Mouse (Mus musculus) ES-E14 (cell line): ENCODE data around the gene Nub1. TPM values are rescaled to one million over a fixed set of nuclear protein-coding genes. Genes with fewer than 3 reads are reported as not detected.
A peak's percentile ranks its signal among the peaks of the same experiment; 100 is the strongest.

Experiments used
- DNase-seq: peaks from one replicate; pipeline ENCODE4 v3.0.0-alpha.2; 2013; ENCODE audit warnings: low read depth, low spot score
- H3K27ac ChIP-seq: 2 replicates; pipeline ENCODE4 v1.5.1; 2012; ENCODE audit warnings: low read depth, mild to moderate bottlenecking, low read length, moderate library complexity, mixed read lengths; ENCODE audit not compliant: poor library complexity, insufficient read depth, severe bottlenecking
- H3K36me3 ChIP-seq: 2 replicates; pipeline ENCODE4 v1.6.1; 2012; ENCODE audit warnings: mild to moderate bottlenecking, low read length, moderate library complexity, mixed read lengths; ENCODE audit not compliant: control insufficient read depth, poor library complexity, insufficient read depth, severe bottlenecking
- H3K4me1 ChIP-seq, 2 experiments: fragments of 150-350 bp in 1 of 2; sonication (generic) in 1 of 2; 2 replicates each; pipeline ENCODE4 v1.6.1; 2012; ENCODE audit warnings: low read length in 2 of 2, mild to moderate bottlenecking in 1 of 2, mixed read lengths in 1 of 2; ENCODE audit not compliant: control insufficient read depth in 2 of 2, insufficient read depth in 2 of 2, poor library complexity in 1 of 2
- H3K4me3 ChIP-seq, 2 experiments: fragments of 150-350 bp in 1 of 2; sonication (generic) in 1 of 2; 2 replicates each; pipeline ENCODE4 v1.5.1; 2012; ENCODE audit warnings: low read length in 2 of 2, low read depth in 1 of 2, mild to moderate bottlenecking in 1 of 2, mixed read lengths in 1 of 2; ENCODE audit not compliant: insufficient read depth in 1 of 2, poor library complexity in 1 of 2, severe bottlenecking in 1 of 2
- H3K9ac ChIP-seq: 2 replicates; pipeline ENCODE4 v1.6.1; 2012; ENCODE audit warnings: low read depth, mild to moderate bottlenecking, low read length, mixed read lengths; ENCODE audit not compliant: poor library complexity, insufficient read depth, severe bottlenecking
- H3K9me3 ChIP-seq: fragments of 150-350 bp; sonication (generic); 2 replicates; pipeline ENCODE4 v1.6.1; 2012; ENCODE audit warnings: low read depth, mild to moderate bottlenecking, low read length; ENCODE audit not compliant: control insufficient read depth, insufficient read depth
- CHD2 ChIP-seq: IDR thresholded peaks from 2 replicates; pipeline ENCODE4 v1.6.1; 2014; ENCODE audit warnings: mild to moderate bottlenecking, low read depth, low read length, inconsistent platforms
- HCFC1 ChIP-seq: IDR thresholded peaks from 2 replicates; pipeline ENCODE4 v1.6.1; 2012; ENCODE audit warnings: low read length, inconsistent platforms, borderline replicate concordance; ENCODE audit not compliant: insufficient read depth
- MAFK ChIP-seq: IDR thresholded peaks from 2 replicates; pipeline ENCODE4 v1.6.1; 2014; ENCODE audit warnings: mild to moderate bottlenecking, low read depth, low read length, inconsistent platforms; ENCODE audit not compliant: insufficient read depth
- ZC3H11A ChIP-seq: IDR thresholded peaks from 2 replicates; pipeline ENCODE4 v1.6.1; 2012; ENCODE audit warnings: low read depth, mild to moderate bottlenecking, inconsistent platforms, low read length, borderline replicate concordance
- ZNF384 ChIP-seq: IDR thresholded peaks from 2 replicates; pipeline ENCODE4 v1.6.1; 2012; ENCODE audit warnings: low read depth, low read length, inconsistent platforms
- in situ Hi-C, 2 experiments: fragments of 600-800 bp; cut with MboI; formaldehyde crosslinking; loops; one replicate each; pipeline ENCODE4 v1.15.1; 2025; ENCODE audit warnings: low sequenced_read_pairs in 2 of 2, inconsistent platforms in 1 of 2; ENCODE audit not compliant: unreplicated experiment in 2 of 2
- total RNA-seq: library from RNA; depleted of rRNA; stranded (reverse); fragments of 300-350 nt; gene quantifications from 2 replicates; pipeline ENCODE4 v1.2.3, GENCODE M21; 2012

Nub1 gene
- total RNA-seq, 1 experiment: 47.7 TPM

DNA sequence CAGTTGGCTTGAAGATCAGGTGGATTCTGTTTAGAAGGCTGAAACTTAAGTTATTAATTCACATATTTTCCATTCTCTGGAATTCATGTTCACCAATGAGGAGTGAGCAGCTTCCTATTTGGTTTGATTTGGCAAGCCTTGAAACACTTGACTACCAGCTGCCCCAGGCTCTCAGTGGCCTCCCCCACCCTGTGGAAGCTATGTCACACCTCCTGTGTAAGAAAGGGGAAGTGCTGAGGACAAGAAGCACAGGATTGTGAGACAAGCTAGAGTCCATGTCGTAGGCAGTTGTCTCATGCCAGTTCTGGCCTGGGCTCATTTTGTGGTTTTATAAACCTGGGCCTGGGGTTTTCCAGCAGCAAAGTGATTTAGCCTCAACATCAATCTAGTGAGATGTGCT lies 2.4 kb downstream of the Nub1 start:
- no peak for DNase-seq
- no peaks in the 10 kb centered on the region for H3K9me3 ChIP-seq
- H3K36me3 ChIP-seq: peaks cover 18% of the 10 kb centered on the region
- H3K4me3 ChIP-seq: 0 out of 4 replicates have a peak overlapping the region, but pooled peaks of 1 of the 2 experiments have one; percentile 5
- H3K27ac ChIP-seq: no peak overlapping the region
- peaks cover 0 to 2% of the 10 kb centered on the region in 2 experiments; a peak in 3 of 4 replicates for H3K4me1 ChIP-seq
- no peak overlapping the region for H3K9ac ChIP-seq
- TF ChIP-seq ZC3H11A: no peak
- TF ChIP-seq MAFK: no peak
- TF ChIP-seq HCFC1: no peak
- TF ChIP-seq CHD2: no peak
- TF ChIP-seq ZNF384: no peak
- in situ Hi-C loops: no loop called here

DNA sequence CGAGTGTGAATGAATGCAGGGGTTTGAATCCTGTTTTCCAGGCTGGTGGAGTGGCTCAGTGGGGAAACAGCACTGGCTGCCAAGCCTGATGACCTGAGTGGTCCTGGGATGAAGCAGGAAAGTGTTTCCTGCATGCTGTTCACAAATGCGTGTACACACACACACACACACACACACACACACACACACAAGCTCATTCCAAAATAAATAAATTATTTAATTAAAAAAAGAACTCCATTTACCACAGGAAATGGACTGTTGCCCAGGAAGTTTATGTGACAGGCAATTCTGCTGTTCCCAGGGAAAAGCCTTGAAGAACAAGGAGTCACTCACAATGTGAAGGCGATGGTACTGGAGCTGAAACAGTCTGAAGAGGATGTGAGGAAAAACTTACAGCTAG lies 11.4 kb downstream of the Nub1 start:
- H3K4me1 ChIP-seq: no peaks in the 10 kb centered on the region
- no peaks in the 10 kb centered on the region for H3K9me3 ChIP-seq
- in situ Hi-C loops: no loop called here
- no peak overlapping the region for H3K9ac ChIP-seq
- TF ChIP-seq CHD2 (no peak), MAFK (no peak), ZNF384 (no peak), ZC3H11A (no peak), HCFC1 (no peak)
- no peak for DNase-seq
- no peak overlapping the region for H3K4me3 ChIP-seq
- no peak overlapping the region for H3K27ac ChIP-seq
- H3K36me3 ChIP-seq: peaks cover 62% of the 10 kb centered on the region

DNA sequence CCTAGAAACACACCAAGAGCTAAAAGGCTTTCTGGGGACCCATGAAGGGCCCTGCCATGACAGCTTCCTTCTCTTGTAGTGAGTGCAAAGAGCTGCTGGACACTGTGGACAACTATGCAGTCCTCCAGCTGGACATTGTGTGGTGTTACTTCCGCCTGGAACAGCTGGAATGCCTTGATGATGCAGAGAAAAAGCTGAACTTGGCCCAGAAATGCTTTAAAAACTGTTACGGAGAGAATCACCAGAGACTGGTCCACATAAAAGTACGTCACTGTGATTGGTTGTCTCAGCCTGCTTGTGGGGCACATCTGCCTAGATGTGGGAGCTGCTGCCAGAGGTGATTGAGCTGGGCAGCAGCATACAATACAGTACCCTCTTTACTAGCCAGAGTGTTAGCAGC lies 15.9 kb downstream of the Nub1 start:
- peaks cover 58% of the 10 kb centered on the region for H3K36me3 ChIP-seq
- DNase-seq: no peak
- no peaks in the 10 kb centered on the region for H3K9me3 ChIP-seq
- in situ Hi-C loops: no loop called here
- H3K4me1 ChIP-seq: no peaks in the 10 kb centered on the region; a peak in 1 of 4 replicates
- no peak overlapping the region for H3K27ac ChIP-seq
- TF ChIP-seq MAFK: no peak
- TF ChIP-seq ZNF384: no peak
- no peak for TF ChIP-seq HCFC1
- no peak overlapping the region for H3K9ac ChIP-seq
- no peak overlapping the region for H3K4me3 ChIP-seq

DNA sequence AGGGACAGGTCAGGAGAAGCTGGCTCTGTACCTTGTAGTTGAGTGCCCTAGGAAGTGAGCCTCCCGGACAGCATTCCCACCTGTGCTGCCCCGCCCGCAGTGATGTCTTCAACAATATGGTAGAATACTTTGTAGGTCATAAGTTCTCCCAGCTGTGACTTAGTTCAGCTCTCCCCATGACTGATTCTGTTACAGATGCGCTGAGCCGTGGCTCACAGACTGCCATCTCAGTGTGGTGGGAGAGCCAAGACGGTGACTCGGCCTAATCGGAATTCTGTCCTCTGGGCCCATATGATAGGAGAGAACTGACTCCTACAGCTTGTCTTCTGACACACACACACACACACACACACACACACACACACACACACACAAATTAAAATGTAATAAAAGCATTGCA lies 19.3 kb downstream of the Nub1 start:
- in situ Hi-C loops: no loop called here
- no peak overlapping the region for H3K9ac ChIP-seq
- DNase-seq: no peak
- peaks cover 62% of the 10 kb centered on the region for H3K36me3 ChIP-seq
- H3K9me3 ChIP-seq: no peaks in the 10 kb centered on the region
- H3K4me3 ChIP-seq: no peak overlapping the region
- peaks cover 0 to 4% of the 10 kb centered on the region in 2 experiments; a peak in 2 of 4 replicates for H3K4me1 ChIP-seq
- no peak for TF ChIP-seq ZC3H11A
- H3K27ac ChIP-seq: no peak overlapping the region; the same call in 1 of the 2 replicates

DNA sequence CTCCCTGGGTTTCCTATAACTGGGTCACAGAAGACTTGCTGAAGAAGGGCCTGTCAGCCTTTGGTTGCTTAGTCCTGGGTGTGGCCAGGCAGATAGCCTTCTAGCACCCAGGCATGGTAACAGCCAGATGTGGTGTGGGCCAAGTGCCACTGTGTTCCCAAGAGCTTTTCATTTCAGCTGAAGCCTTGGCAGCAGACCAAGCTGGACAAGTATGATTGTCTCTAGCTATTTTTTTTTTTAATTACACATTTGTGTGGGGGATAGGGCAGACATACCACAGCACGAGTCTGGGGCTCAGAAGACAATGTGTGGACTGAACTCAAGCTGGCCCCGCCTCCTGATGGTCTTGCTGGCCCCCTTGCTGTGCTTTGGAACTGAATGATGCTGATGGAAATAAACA lies 24.6 kb downstream of the Nub1 start:
- Histone ChIP-seq H3K9ac (no peak overlapping the region), H3K4me1 (peaks cover 0 to 4% of the 10 kb centered on the region in 2 experiments; a peak in 2 of 4 replicates), H3K4me3 (no peak overlapping the region), H3K9me3 (no peaks in the 10 kb centered on the region), H3K36me3 (peaks cover 35% of the 10 kb centered on the region), H3K27ac (no peak overlapping the region)
- in situ Hi-C loops: no loop called here
- no peak for DNase-seq
- TF ChIP-seq ZNF384 (no peak), ZC3H11A (no peak), MAFK (no peak)
